Mouse (Mus musculus): ENCODE measurements around the gene Nanp.

DNA sequence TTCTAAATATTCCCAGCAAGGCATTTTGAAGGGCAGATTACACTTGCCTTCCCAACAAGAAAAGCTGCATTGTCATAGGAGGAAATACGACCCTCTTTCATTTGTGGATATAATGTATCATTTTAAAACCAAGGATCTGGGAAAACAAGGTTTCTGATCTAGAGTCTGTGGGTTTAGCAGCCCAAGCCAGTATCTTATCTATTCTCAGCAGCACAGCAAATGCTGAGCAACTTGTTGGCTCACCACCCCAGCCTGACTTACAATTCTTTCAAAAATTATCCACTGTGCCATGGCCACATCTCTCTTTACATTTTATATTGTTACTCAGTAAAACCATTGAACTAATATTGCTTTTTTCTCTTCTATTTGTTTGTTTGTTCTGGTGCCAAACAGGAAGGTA, 27.9 kb downstream of the Nanp start:
- no peak for TF ChIP-seq KAT2A (IDR thresholded peaks at IDR 0.05; ENCODE audit: insufficient replicate concordance, low read length)
- TF ChIP-seq POLR2A (IDR thresholded peaks at IDR 0.05; ENCODE audit: low read depth, low read length) = no peak
- TF ChIP-seq ETS1 (conservative IDR thresholded peaks at IDR 0.05; ENCODE audit: low read depth, low read length) = no peak
- TF ChIP-seq EP300 (IDR thresholded peaks at IDR 0.05; ENCODE audit: low read length) = no peak
- TF ChIP-seq ZC3H11A (IDR thresholded peaks at IDR 0.05; ENCODE audit: low read depth, low read length) = no peak
- TF ChIP-seq CTCF (conservative IDR thresholded peaks at IDR 0.05 in 1 of 2, IDR thresholded peaks at IDR 0.05 in 1 of 2; ENCODE audit: low read depth in 2 of 2, low read length in 2 of 2) = no peak

Measured in CH12.LX (cell line).